8 mouse cellular contexts compared by ENCODE assay signal in genomic region chr13:104590097-104590607, GRCm38 (mm10).
DNase-seq lines count a peak whose midpoint lies in the region; ATAC-seq lines count a peak whose summit lies in the region.
"Had no signal": no experiment of that assay in that cellular context is flagged by ENCODE, and none has a peak within 500 bp of the region (broad histone marks: within the 10 kb centered on the region; RNA-seq: fewer than 3 reads in every experiment).

No protein-coding gene starts in this region.

- no peak overlapping the region for H3K9ac ChIP-seq in limb, embryonic 12.5 days (replicated peaks)

- WGBS in limb, embryonic 12.5 days: 52% methylated on average over 11 of the region's 11 CpGs

- intact Hi-C loops in left cerebral cortex, postnatal 14 days (cut with DNase I): no loop called here

- ATAC-seq in limb, embryonic 12.5 days (ENCODE audit: insufficient number of reproducible peaks, insufficient read depth, low FRiP score, low TSS enrichment, low read depth): no peak

- H3K4me1 ChIP-seq in limb, embryonic 12.5 days (replicated peaks): peaks cover 8% of the 10 kb centered on the region

- no peak overlapping the region for H3K4me2 ChIP-seq in limb, embryonic 12.5 days

- DNase-seq in left cerebral cortex, postnatal 14 days (ENCODE audit: low spot score in 2 of 2): peak; percentile 15 to 37
- no peak for DNase-seq in left cerebral cortex, adult 8-10 months (ENCODE audit: low spot score in 2 of 2)
- DNase-seq in R1 (ENCODE audit: low read depth, low spot score): peak; percentile 59
- DNase-seq in embryo, embryonic 11.5 days (ENCODE audit: low read depth, low spot score): peak; percentile 37
- DNase-seq in spleen, adult 12 weeks (ENCODE audit: low spot score): no peak
- no peak for DNase-seq in ovary, postnatal 10 days (ENCODE audit: low spot score)

- H3K27me3 ChIP-seq in limb, embryonic 12.5 days: no peaks in the 10 kb centered on the region

- no peaks in the 10 kb centered on the region for H3K36me3 ChIP-seq in limb, embryonic 12.5 days

- H3K27ac ChIP-seq in limb, embryonic 12.5 days: 0 out of 2 replicates have a peak overlapping the region, but pooled peaks have one; percentile 8

- no peak overlapping the region for H3K4me3 ChIP-seq in limb, embryonic 12.5 days (replicated peaks)
- H3K4me3 ChIP-seq: myocyte had no signal

- H3K9me3 ChIP-seq in limb, embryonic 12.5 days: no peaks in the 10 kb centered on the region

Comparison
In these comparisons a context has a peak if more than half of its experiments do, and no peak if none do; other contexts are left out.
1. DNase-seq: peak in left cerebral cortex, postnatal 14 days (2 of 2), R1 (single experiment) and embryo, embryonic 11.5 days (single experiment); none in left cerebral cortex, adult 8-10 months (0 of 2), spleen, adult 12 weeks (single experiment) and ovary, postnatal 10 days (single experiment).